Mouse (Mus musculus) layer of hippocampus, postnatal 14 days (tissue): ENCODE measurements around the gene Cyp2w1. TPM values are rescaled to one million over a fixed set of nuclear protein-coding genes. Genes with fewer than 3 reads are reported as not detected.

ENCODE experiments used
- DNase-seq, 2 experiments: peaks; one replicate each; pipeline ENCODE4 v3.0.0; 2021 to 2022; ENCODE audit warnings: low spot score in 2 of 2, mixed read lengths in 1 of 2
- total RNA-seq, 2 experiments: library from RNA; stranded (reverse); gene quantifications; 2 replicates each; pipeline ENCODE4 v1.2.3; 2021

Gene Cyp2w1
- total RNA-seq, 2 experiments from 2014 or later = not detected

- peak; percentile 94 for DNase-seq
These were observed 12.0 kb downstream of the Cyp2w1 start for GRCm38 (mm10) chr5:139364260-139364910.

- peak in 1 of 2 experiments; percentile 52 for DNase-seq
These were observed 12.6 kb downstream of the Cyp2w1 start for GRCm38 (mm10) chr5:139364911-139365571.

GRCm38 (mm10) chr5:139365827-139366226 is 13.4 kb downstream of the Cyp2w1 start:
- DNase-seq = peak in 1 of 2 experiments; percentile 42

- no peak for DNase-seq
These were observed 14.1 kb downstream of the Cyp2w1 start for GRCm38 (mm10) chr5:139366484-139366883.

- no peak for DNase-seq
These were observed 15.6 kb downstream of the Cyp2w1 start for GRCm38 (mm10) chr5:139367884-139368458.

- no peak for DNase-seq
These were observed 16.4 kb downstream of the Cyp2w1 start for GRCm38 (mm10) chr5:139368638-139369320.

GRCm38 (mm10) chr5:139370336-139370735 is 17.9 kb downstream of the Cyp2w1 start:
- no peak for DNase-seq

GRCm38 (mm10) chr5:139371118-139371517 is 18.7 kb downstream of the Cyp2w1 start:
- no peak for DNase-seq

- DNase-seq = peak; percentile 81 to 87
These were observed 19.4 kb downstream of the Cyp2w1 start for GRCm38 (mm10) chr5:139371631-139372401.

- DNase-seq = no peak
These were observed 20.7 kb downstream of the Cyp2w1 start for GRCm38 (mm10) chr5:139373126-139373525.

GRCm38 (mm10) chr5:139373889-139374444 is 21.6 kb downstream of the Cyp2w1 start:
- no peak for DNase-seq

- DNase-seq = no peak
These were observed 22.4 kb downstream of the Cyp2w1 start for GRCm38 (mm10) chr5:139374841-139375240.

GRCm38 (mm10) chr5:139377468-139378270 is 25.3 kb downstream of the Cyp2w1 start, which contains the start of gene Gpr146:
Gene Gpr146, plus strand, starts transcription at chr5:139377697.
- no peak for DNase-seq

GRCm38 (mm10) chr5:139378271-139378556 is 25.8 kb downstream of the Cyp2w1 start:
- no peak for DNase-seq

GRCm38 (mm10) chr5:139378986-139379629 is 26.7 kb downstream of the Cyp2w1 start:
- no peak for DNase-seq

GRCm38 (mm10) chr5:139379771-139380384 is 27.5 kb downstream of the Cyp2w1 start:
- DNase-seq = no peak

GRCm38 (mm10) chr5:139380385-139381248 is 28.2 kb downstream of the Cyp2w1 start:
- peak; percentile 79 to 90 for DNase-seq
